Mouse (Mus musculus): ENCODE data around the gene Dlx5. TPM values are rescaled to one million over a fixed set of nuclear protein-coding genes. Genes with fewer than 3 reads are reported as not detected.

Dlx5 gene
- total and polyA plus RNA-seq, 3 experiments = not detected

DNA sequence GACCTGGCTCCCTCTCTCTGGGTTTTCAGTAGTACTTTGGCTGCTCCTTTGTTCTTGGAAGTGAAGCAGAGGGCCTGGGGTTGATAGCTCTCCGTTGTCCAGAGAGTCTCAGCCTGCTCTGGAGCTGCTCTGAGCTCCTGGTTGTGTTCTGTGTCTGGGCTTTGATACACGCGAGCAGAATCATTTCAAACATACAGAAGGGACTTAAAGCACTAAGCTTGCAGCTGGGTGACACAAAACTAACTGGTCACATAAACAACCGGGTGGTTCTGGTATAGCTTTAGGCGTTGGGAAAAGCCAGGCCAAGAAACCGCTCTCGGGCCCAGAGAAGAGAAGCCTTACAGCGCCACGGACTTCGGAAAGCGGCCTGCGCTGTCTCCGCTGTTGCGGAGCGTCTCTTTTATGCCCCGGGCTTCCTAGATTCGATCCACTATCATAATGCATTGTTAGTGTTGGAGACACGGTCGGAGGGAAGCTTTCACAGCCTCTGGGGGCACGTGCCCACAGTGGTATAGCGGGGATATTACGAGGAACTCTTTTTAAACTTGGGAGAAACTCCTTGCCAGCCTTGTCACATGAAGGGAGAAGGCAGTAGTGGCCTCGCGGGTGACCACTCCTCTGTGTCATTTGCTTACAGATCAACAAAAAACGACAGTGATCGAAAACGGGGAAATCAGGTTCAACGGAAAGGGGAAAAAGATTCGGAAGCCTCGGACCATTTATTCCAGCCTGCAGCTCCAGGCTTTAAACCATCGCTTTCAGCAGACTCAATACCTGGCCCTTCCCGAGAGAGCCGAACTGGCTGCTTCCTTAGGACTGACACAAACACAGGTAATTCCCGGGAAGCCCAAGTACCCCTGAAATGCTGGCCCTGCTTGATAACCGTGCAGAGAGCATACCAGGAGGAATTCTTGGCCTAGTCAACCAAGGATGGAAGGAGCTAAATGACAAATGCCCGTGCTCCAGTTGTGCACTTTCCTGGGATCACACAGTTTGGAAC lies 17.1 kb downstream of the Dlx5 start:
- no peak overlapping the region for H3K9ac ChIP-seq (ENCODE audit: control insufficient read depth, low read depth, low read length, poor library complexity, severe bottlenecking)
- H3K4me3 ChIP-seq (ENCODE audit: control insufficient read depth in 1 of 2, insufficient read depth in 1 of 2, low read depth in 2 of 2, low read length in 2 of 2) = no peak overlapping the region
- TF ChIP-seq POLR2AphosphoS2 (IDR thresholded peaks at IDR 0.05; ENCODE audit: low read length) (no peak), TCF12 (IDR thresholded peaks at IDR 0.05; ENCODE audit: low read depth, low read length) (no peak), POLR2AphosphoS5 (IDR thresholded peaks at IDR 0.05; ENCODE audit: borderline replicate concordance, low read depth, low read length) (no peak), BHLHE40 (IDR thresholded peaks at IDR 0.05; ENCODE audit: borderline replicate concordance, low read depth, low read length) (no peak), NELFE (IDR thresholded peaks at IDR 0.05; ENCODE audit: low read depth, low read length) (no peak), CHD1 (IDR thresholded peaks at IDR 0.05; ENCODE audit: low read depth, low read length) (no peak)
- H3K4me1 ChIP-seq (ENCODE audit: control insufficient read depth in 1 of 2, insufficient read depth in 2 of 2, low read length in 2 of 2) = no peaks in the 10 kb centered on the region
- no peaks in the 10 kb centered on the region for H3K36me3 ChIP-seq (ENCODE audit: control insufficient read depth in 1 of 2, insufficient read depth in 2 of 2, low read length in 2 of 2)
- no peaks in the 10 kb centered on the region for H3K9me3 ChIP-seq (replicated peaks; ENCODE audit: insufficient read depth, low read length)
- no peaks in the 10 kb centered on the region for H3K79me2 ChIP-seq (ENCODE audit: control insufficient read depth, insufficient read depth, low read length, poor library complexity)
- H3K27me3 ChIP-seq (ENCODE audit: control insufficient read depth in 1 of 2, insufficient read depth in 2 of 2, low read length in 2 of 2) = no peaks in the 10 kb centered on the region
- no peak for DNase-seq (ENCODE audit: low read depth, low spot score)
- no peak overlapping the region for H3K27ac ChIP-seq (ENCODE audit: control insufficient read depth, low read depth, low read length)

- Histone ChIP-seq H3K9me3 (replicated peaks; ENCODE audit: insufficient read depth, low read length) (no peaks in the 10 kb centered on the region), H3K27ac (ENCODE audit: control insufficient read depth, low read depth, low read length) (no peak overlapping the region), H3K27me3 (ENCODE audit: control insufficient read depth in 1 of 2, insufficient read depth in 2 of 2, low read length in 2 of 2) (no peaks in the 10 kb centered on the region), H3K4me1 (ENCODE audit: control insufficient read depth in 1 of 2, insufficient read depth in 2 of 2, low read length in 2 of 2) (no peaks in the 10 kb centered on the region), H3K36me3 (ENCODE audit: control insufficient read depth in 1 of 2, insufficient read depth in 2 of 2, low read length in 2 of 2) (no peaks in the 10 kb centered on the region), H3K79me2 (ENCODE audit: control insufficient read depth, insufficient read depth, low read length, poor library complexity) (no peaks in the 10 kb centered on the region), H3K4me3 (ENCODE audit: control insufficient read depth in 1 of 2, insufficient read depth in 1 of 2, low read depth in 2 of 2, low read length in 2 of 2) (no peak overlapping the region), H3K9ac (ENCODE audit: control insufficient read depth, low read depth, low read length, poor library complexity, severe bottlenecking) (no peak overlapping the region)
- no peak for DNase-seq (ENCODE audit: low read depth, low spot score)
- TF ChIP-seq MAX (IDR thresholded peaks at IDR 0.05; ENCODE audit: low read length) = no peak
- TF ChIP-seq POLR2A (IDR thresholded peaks at IDR 0.05; ENCODE audit: control insufficient read depth in 1 of 2, insufficient read depth in 1 of 2, low read depth in 1 of 2, low read length in 2 of 2, poor library complexity in 1 of 2) = no peak
- TF ChIP-seq TCF12 (IDR thresholded peaks at IDR 0.05; ENCODE audit: low read depth, low read length) = no peak
- no peak for TF ChIP-seq JUND (IDR thresholded peaks at IDR 0.05; ENCODE audit: low read depth, low read length)
- TF ChIP-seq UBTF (IDR thresholded peaks at IDR 0.05; ENCODE audit: borderline replicate concordance, insufficient read depth, low read depth, low read length) = no peak
- no peak for TF ChIP-seq ZNF384 (IDR thresholded peaks at IDR 0.05; ENCODE audit: low read depth, low read length)
- TF ChIP-seq SMC3 (IDR thresholded peaks at IDR 0.05; ENCODE audit: low read depth, low read length) = no peak
Observed at GRCm38 (mm10) chr6:6863955-6864354, 17.9 kb downstream of the Dlx5 start.

Measured in MEL (cell line).